Mouse (Mus musculus) c-Kit-positive CD71-positive TER-119-positive erythroid progenitor cells, embryonic 14.5 days (primary cell): ENCODE results near the gene Immp2l.

Source experiments
- DNase-seq: peaks from one replicate; pipeline ENCODE4 v3.0.0-alpha.2; 2013; ENCODE audit warnings: low spot score

Immp2l gene

GRCm38 (mm10) chr12:41526688-41527087 lies 502.8 kb downstream of the Immp2l start:
- no peak for DNase-seq

GRCm38 (mm10) chr12:41528410-41528809 lies 504.5 kb downstream of the Immp2l start:
- DNase-seq = no peak

- no peak for DNase-seq
These were observed 516.1 kb downstream of the Immp2l start for GRCm38 (mm10) chr12:41539989-41540388.

GRCm38 (mm10) chr12:41551578-41551977 lies 527.7 kb downstream of the Immp2l start:
- DNase-seq = no peak

GRCm38 (mm10) chr12:41557832-41558231 lies 533.9 kb downstream of the Immp2l start:
- DNase-seq = no peak

- no peak for DNase-seq
These were observed 535.3 kb downstream of the Immp2l start for GRCm38 (mm10) chr12:41558956-41559735.

GRCm38 (mm10) chr12:41565540-41566432 lies 541.9 kb downstream of the Immp2l start:
- DNase-seq = no peak

GRCm38 (mm10) chr12:41566433-41566794 lies 542.5 kb downstream of the Immp2l start:
- DNase-seq = no peak

GRCm38 (mm10) chr12:41573754-41574153 lies 549.9 kb downstream of the Immp2l start:
- no peak for DNase-seq

GRCm38 (mm10) chr12:41575221-41575620 lies 551.3 kb downstream of the Immp2l start:
- no peak for DNase-seq

GRCm38 (mm10) chr12:41593401-41593800 lies 569.5 kb downstream of the Immp2l start:
- DNase-seq = no peak

GRCm38 (mm10) chr12:41594037-41594436 lies 570.1 kb downstream of the Immp2l start:
- DNase-seq = no peak

- no peak for DNase-seq
These were observed 591.4 kb downstream of the Immp2l start for GRCm38 (mm10) chr12:41615271-41615670.

- DNase-seq = no peak
These were observed 597.5 kb downstream of the Immp2l start for GRCm38 (mm10) chr12:41621341-41621740.

GRCm38 (mm10) chr12:41643262-41643661 lies 619.4 kb downstream of the Immp2l start:
- no peak for DNase-seq

- DNase-seq = no peak
These were observed 621.1 kb downstream of the Immp2l start for GRCm38 (mm10) chr12:41644802-41645551.

- DNase-seq = no peak
These were observed 623.2 kb downstream of the Immp2l start for GRCm38 (mm10) chr12:41646956-41647575.

GRCm38 (mm10) chr12:41647675-41648074 lies 623.8 kb downstream of the Immp2l start:
- no peak for DNase-seq

GRCm38 (mm10) chr12:41649826-41650541 lies 626.1 kb downstream of the Immp2l start:
- DNase-seq = no peak

GRCm38 (mm10) chr12:41668280-41668679 lies 644.4 kb downstream of the Immp2l start:
- DNase-seq = no peak

GRCm38 (mm10) chr12:41669481-41669880 lies 645.6 kb downstream of the Immp2l start:
- DNase-seq = no peak
